Mouse (Mus musculus) forebrain, embryonic 12.5 days (tissue): ENCODE results near the gene Icam5. TPM values are rescaled to one million over a fixed set of nuclear protein-coding genes. Genes with fewer than 3 reads are reported as not detected.
"Not testable (repeated sequence)": the region's sequence is repeated elsewhere in the genome, so short reads cannot be mapped to it uniquely, and the experiment has no call there.

Experiments
- ATAC-seq: fragments of 200-750 bp; cut with Nextera tagmentation; 2 replicates; pipeline ENCODE4 v1.8.0; 2017; ENCODE audit warnings: moderate TSS enrichment; ENCODE audit not compliant: low FRiP score
- H3K27ac ChIP-seq: fragments of 300-500 bp; sonication (generic); 2 replicates; pipeline ENCODE4 v1.5.1; 2016; ENCODE audit warnings: mild to moderate bottlenecking
- H3K27me3 ChIP-seq: fragments of 300-500 bp; sonication (generic); 2 replicates; pipeline ENCODE4 v1.6.1; 2016; ENCODE audit warnings: mild to moderate bottlenecking
- H3K36me3 ChIP-seq: fragments of 300-500 bp; sonication (generic); replicated peaks from 2 replicates; pipeline ENCODE4 v1.6.1; 2016; ENCODE audit warnings: mild to moderate bottlenecking
- H3K4me1 ChIP-seq: fragments of 300-500 bp; sonication (generic); 2 replicates; pipeline ENCODE4 v1.6.1; 2016
- H3K4me2 ChIP-seq: fragments of 300-500 bp; sonication (generic); 2 replicates; pipeline ENCODE4 v1.6.1; 2016; ENCODE audit warnings: mild to moderate bottlenecking, moderate library complexity
- H3K4me3 ChIP-seq: fragments of 300-500 bp; sonication (generic); replicated peaks from 2 replicates; pipeline ENCODE4 v1.5.1; 2016; ENCODE audit warnings: mild to moderate bottlenecking
- H3K9ac ChIP-seq: fragments of 300-500 bp; sonication (generic); 2 replicates; pipeline ENCODE4 v1.6.1; 2016; ENCODE audit warnings: mild to moderate bottlenecking
- H3K9me3 ChIP-seq: fragments of 300-500 bp; sonication (generic); 2 replicates; pipeline ENCODE4 v1.6.1; 2016
- WGBS: fragments of 180-500 bp; shearing (Covaris S2); methylation state at CpG from one replicate; pipeline ENCODE4 v1.1.7; 2016; 5-methylcytosine and 5-hydroxymethylcytosine counted together
- polyA plus RNA-seq: library from polyadenylated mRNA; unstranded; fragments of >200 nt; fragmentation: Nextera tagmentation; extraction: Ambion mirVana; gene quantifications from 2 replicates; pipeline ENCODE4 v1.2.1, GENCODE M21; 2016

Icam5 gene
- polyA plus RNA-seq, 1 experiment from 2014 or later: 0.13 TPM

GRCm38 (mm10) chr9:21001651-21002200 is 30.1 kb upstream of the Icam5 start:
- no peak for ATAC-seq
- H3K27me3 ChIP-seq: no peaks in the 10 kb centered on the region
- no peak overlapping the region for H3K4me3 ChIP-seq
- no peak overlapping the region for H3K27ac ChIP-seq
- no peaks in the 10 kb centered on the region for H3K9me3 ChIP-seq
- H3K36me3 ChIP-seq: peaks cover 21% of the 10 kb centered on the region
- H3K9ac ChIP-seq: no peak overlapping the region
- WGBS: 74% methylated on average over 6 of the region's 6 CpGs
- H3K4me2 ChIP-seq: no peak overlapping the region; the same call in 1 of the 2 replicates
- H3K4me1 ChIP-seq: peaks cover 12% of the 10 kb centered on the region

GRCm38 (mm10) chr9:21002270-21002626 is 29.6 kb upstream of the Icam5 start:
- H3K4me2 ChIP-seq: peak overlapping the region; percentile 83
- peak overlapping the region; percentile 76 for H3K9ac ChIP-seq
- H3K27ac ChIP-seq: 0 out of 2 replicates have a peak overlapping the region, but pooled peaks have one; percentile 68
- no peaks in the 10 kb centered on the region for H3K27me3 ChIP-seq
- peak; percentile 62; the same call in 1 of the 2 replicates for ATAC-seq
- H3K36me3 ChIP-seq: peaks cover 26% of the 10 kb centered on the region
- peak overlapping the region; percentile 84 for H3K4me3 ChIP-seq
- H3K9me3 ChIP-seq: no peaks in the 10 kb centered on the region
- peaks cover 12% of the 10 kb centered on the region for H3K4me1 ChIP-seq
- 13% methylated on average over 7 of the region's 7 CpGs for WGBS

- Histone ChIP-seq H3K4me1 (peaks cover 12% of the 10 kb centered on the region), H3K4me3 (peak within 1 kb of the TSS; percentile 84), H3K9ac (peak within 1 kb of the TSS; percentile 76), H3K27me3 (no peaks in the 10 kb centered on the region), H3K27ac (peak within 1 kb of the TSS; percentile 68), H3K9me3 (no peaks in the 10 kb centered on the region), H3K36me3 (peaks cover 33% of the 10 kb centered on the region), H3K4me2 (peak within 1 kb of the TSS; percentile 83)
- under 1% methylated on average over 68 of the region's 72 CpGs for WGBS
- peak; percentile 89 for ATAC-seq
These were observed 29.0 kb upstream of the Icam5 start, which contains the start of gene Mrpl4 for GRCm38 (mm10) chr9:21002627-21003551. TSS of gene Mrpl4 (plus strand) at chr9:21002738.

GRCm38 (mm10) chr9:21007313-21007952 is 24.4 kb upstream of the Icam5 start:
- Histone ChIP-seq H3K4me3 (no peak overlapping the region), H3K9me3 (no peaks in the 10 kb centered on the region), H3K27ac (no peak overlapping the region), H3K4me1 (peaks cover 8% of the 10 kb centered on the region), H3K4me2 (no peak overlapping the region), H3K36me3 (peaks cover 48% of the 10 kb centered on the region), H3K27me3 (peaks cover 11% of the 10 kb centered on the region), H3K9ac (no peak overlapping the region)
- ATAC-seq: no peak
- 97% methylated on average over 10 of the region's 10 CpGs for WGBS

- Histone ChIP-seq H3K27ac (no peak overlapping the region), H3K4me2 (no peak overlapping the region), H3K4me3 (no peak overlapping the region), H3K4me1 (peaks cover 7% of the 10 kb centered on the region), H3K9ac (no peak overlapping the region), H3K27me3 (peaks cover 16% of the 10 kb centered on the region), H3K36me3 (peaks cover 48% of the 10 kb centered on the region), H3K9me3 (no peaks in the 10 kb centered on the region)
- WGBS: 80% methylated on average over 7 of the region's 7 CpGs
- ATAC-seq: no peak
These were observed 23.9 kb upstream of the Icam5 start for GRCm38 (mm10) chr9:21008007-21008406.

GRCm38 (mm10) chr9:21010362-21010761 is 21.5 kb upstream of the Icam5 start:
- Histone ChIP-seq H3K9ac (no peak overlapping the region), H3K9me3 (no peaks in the 10 kb centered on the region), H3K27me3 (peaks cover 37% of the 10 kb centered on the region), H3K36me3 (peaks cover 39% of the 10 kb centered on the region), H3K4me2 (no peak overlapping the region), H3K4me1 (peaks cover 6% of the 10 kb centered on the region; the same call in 1 of the 2 replicates), H3K4me3 (no peak overlapping the region), H3K27ac (no peak overlapping the region)
- WGBS: 72% methylated on average over 2 of the region's 2 CpGs
- no peak for ATAC-seq

- not testable (repeated sequence) for H3K4me3 ChIP-seq, H3K9me3 ChIP-seq, H3K27ac ChIP-seq, H3K4me2 ChIP-seq, H3K9ac ChIP-seq, ATAC-seq
- WGBS: 65% methylated on average over 9 of the region's 9 CpGs
- H3K36me3 ChIP-seq: peaks cover 32% of the 10 kb centered on the region
- H3K27me3 ChIP-seq: peaks cover 44% of the 10 kb centered on the region
- H3K4me1 ChIP-seq: peaks cover 12% of the 10 kb centered on the region
These were observed 20.8 kb upstream of the Icam5 start for GRCm38 (mm10) chr9:21010939-21011541.

GRCm38 (mm10) chr9:21011846-21012312 is 20.0 kb upstream of the Icam5 start:
- H3K9me3 ChIP-seq: no peaks in the 10 kb centered on the region
- H3K36me3 ChIP-seq: peaks cover 25% of the 10 kb centered on the region
- H3K9ac ChIP-seq: no peak overlapping the region
- WGBS: 73% methylated on average over 5 of the region's 5 CpGs
- no peak overlapping the region for H3K27ac ChIP-seq
- H3K4me3 ChIP-seq: no peak overlapping the region
- H3K4me2 ChIP-seq: no peak overlapping the region
- H3K4me1 ChIP-seq: peaks cover 12% of the 10 kb centered on the region
- no peak for ATAC-seq
- peaks cover 52% of the 10 kb centered on the region for H3K27me3 ChIP-seq

GRCm38 (mm10) chr9:21012368-21012767 is 19.5 kb upstream of the Icam5 start:
- Histone ChIP-seq H3K27me3 (peaks cover 57% of the 10 kb centered on the region), H3K27ac (no peak overlapping the region), H3K9me3 (no peaks in the 10 kb centered on the region), H3K4me3 (no peak overlapping the region), H3K4me2 (no peak overlapping the region), H3K4me1 (peaks cover 12% of the 10 kb centered on the region), H3K36me3 (peaks cover 20% of the 10 kb centered on the region), H3K9ac (no peak overlapping the region)
- 50% methylated on average over 1 of the region's 1 CpGs for WGBS
- no peak for ATAC-seq

- peaks cover 12% of the 10 kb centered on the region for H3K4me1 ChIP-seq
- peak overlapping the region; percentile 25 for H3K4me3 ChIP-seq
- 5% methylated on average over 29 of the region's 29 CpGs for WGBS
- H3K9me3 ChIP-seq: no peaks in the 10 kb centered on the region
- no peak for ATAC-seq
- H3K9ac ChIP-seq: no peak overlapping the region; the same call in 1 of the 2 replicates
- peaks cover 77% of the 10 kb centered on the region for H3K27me3 ChIP-seq
- H3K27ac ChIP-seq: no peak overlapping the region
- no peaks in the 10 kb centered on the region for H3K36me3 ChIP-seq
- peak overlapping the region; percentile 41 for H3K4me2 ChIP-seq
These were observed 16.9 kb upstream of the Icam5 start for GRCm38 (mm10) chr9:21014691-21015570.

- 1% methylated on average over 30 of the region's 30 CpGs for WGBS
- no peak within 1 kb of the TSS for H3K27ac ChIP-seq
- H3K4me3 ChIP-seq: peak within 1 kb of the TSS; percentile 25
- no peak for ATAC-seq
- no peaks in the 10 kb centered on the region for H3K36me3 ChIP-seq
- H3K4me1 ChIP-seq: peaks cover 12% of the 10 kb centered on the region
- H3K4me2 ChIP-seq: peak within 1 kb of the TSS; percentile 41
- H3K9me3 ChIP-seq: no peaks in the 10 kb centered on the region
- peak within 1 kb of the TSS; percentile 21 for H3K9ac ChIP-seq
- peaks cover 79% of the 10 kb centered on the region for H3K27me3 ChIP-seq
These were observed 16.2 kb upstream of the Icam5 start, which contains the start of gene Icam1 for GRCm38 (mm10) chr9:21015571-21016130. TSS of gene Icam1 (plus strand) at chr9:21015985.
